Mouse (Mus musculus): ENCODE results near the gene Glis3. TPM values are rescaled to one million over a fixed set of nuclear protein-coding genes. Genes with fewer than 3 reads are reported as not detected.

Gene Glis3
- total RNA-seq, 1 experiment = 3.3 TPM

DNA sequence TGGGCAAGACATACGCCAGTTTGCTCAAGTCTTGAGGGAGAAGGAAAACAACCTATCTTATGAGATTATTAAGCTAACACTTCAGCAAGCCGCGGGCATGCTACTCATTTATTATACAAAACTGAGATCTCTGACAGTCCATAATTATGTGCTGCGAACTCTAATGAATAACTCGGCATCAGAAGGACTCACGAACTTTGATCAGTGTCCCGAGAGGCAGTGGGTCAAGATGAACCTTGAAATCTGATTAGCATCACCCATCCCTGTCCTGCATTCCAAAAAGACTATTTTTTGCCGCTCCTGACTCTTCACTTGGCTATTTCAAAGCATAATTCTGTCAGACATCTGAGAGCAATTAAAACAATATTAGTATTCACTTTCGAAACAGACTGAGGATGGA lies 178.9 kb downstream of the Glis3 start:
- Histone ChIP-seq H3K9ac (ENCODE audit: insufficient read depth, low read depth, low read length, poor library complexity, severe bottlenecking) (no peak overlapping the region), H3K4me1 (ENCODE audit: control insufficient read depth in 2 of 2, insufficient read depth in 2 of 2, low read length in 2 of 2, poor library complexity in 1 of 2) (no peaks in the 10 kb centered on the region), H3K27ac (ENCODE audit: insufficient read depth, low read depth, low read length, poor library complexity, severe bottlenecking) (no peak overlapping the region), H3K4me3 (ENCODE audit: insufficient read depth in 1 of 2, low read depth in 1 of 2, low read length in 2 of 2, poor library complexity in 1 of 2, severe bottlenecking in 1 of 2) (no peak overlapping the region), H3K36me3 (ENCODE audit: control insufficient read depth, insufficient read depth, low read length, poor library complexity, severe bottlenecking) (no peaks in the 10 kb centered on the region; the same call in 1 of the 2 replicates), H3K9me3 (ENCODE audit: control insufficient read depth, insufficient read depth, low read depth, low read length) (no peaks in the 10 kb centered on the region)
- DNase-seq (ENCODE audit: low read depth, low spot score) = no peak
- in situ Hi-C loops (cut with MboI; ENCODE audit: low sequenced_read_pairs in 2 of 2, unreplicated experiment in 2 of 2) = no loop called here
- TF ChIP-seq ZC3H11A (IDR thresholded peaks at IDR 0.05; ENCODE audit: borderline replicate concordance, low read depth, low read length) = no peak
- TF ChIP-seq HCFC1 (IDR thresholded peaks at IDR 0.05; ENCODE audit: borderline replicate concordance, insufficient read depth, low read length) = no peak
- TF ChIP-seq ZNF384 (IDR thresholded peaks at IDR 0.05; ENCODE audit: low read depth, low read length) = no peak
- TF ChIP-seq MAFK (IDR thresholded peaks at IDR 0.05; ENCODE audit: insufficient read depth, low read depth, low read length) = no peak
- TF ChIP-seq CHD2 (IDR thresholded peaks at IDR 0.05; ENCODE audit: low read depth, low read length) = no peak

DNA sequence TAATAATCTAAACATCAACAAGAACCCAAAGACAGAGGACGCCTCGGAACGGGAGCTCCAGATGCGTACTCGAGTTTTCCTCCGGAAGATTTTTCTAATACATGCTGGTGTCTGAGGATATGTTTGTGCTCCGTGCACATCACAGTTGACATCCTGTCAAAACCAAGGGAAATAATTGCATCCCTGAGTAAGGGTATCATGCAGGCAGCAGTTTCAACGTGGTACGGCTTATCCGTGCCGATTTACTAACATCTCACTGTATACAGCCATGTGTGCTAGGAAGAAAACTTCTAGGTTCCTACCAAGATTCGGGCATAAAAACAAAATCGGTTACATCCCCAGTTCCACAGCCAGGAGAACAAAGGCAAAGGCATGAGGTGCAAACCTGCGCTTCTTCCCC lies 179.4 kb downstream of the Glis3 start:
- no peak overlapping the region for H3K4me3 ChIP-seq (ENCODE audit: insufficient read depth in 1 of 2, low read depth in 1 of 2, low read length in 2 of 2, poor library complexity in 1 of 2, severe bottlenecking in 1 of 2)
- no peaks in the 10 kb centered on the region for H3K9me3 ChIP-seq (ENCODE audit: control insufficient read depth, insufficient read depth, low read depth, low read length)
- no peak for DNase-seq (ENCODE audit: low read depth, low spot score)
- TF ChIP-seq CHD2 (IDR thresholded peaks at IDR 0.05; ENCODE audit: low read depth, low read length) (no peak), HCFC1 (IDR thresholded peaks at IDR 0.05; ENCODE audit: borderline replicate concordance, insufficient read depth, low read length) (no peak), ZNF384 (IDR thresholded peaks at IDR 0.05; ENCODE audit: low read depth, low read length) (no peak), ZC3H11A (IDR thresholded peaks at IDR 0.05; ENCODE audit: borderline replicate concordance, low read depth, low read length) (no peak), MAFK (IDR thresholded peaks at IDR 0.05; ENCODE audit: insufficient read depth, low read depth, low read length) (no peak)
- no peaks in the 10 kb centered on the region for H3K4me1 ChIP-seq (ENCODE audit: control insufficient read depth in 2 of 2, insufficient read depth in 2 of 2, low read length in 2 of 2, poor library complexity in 1 of 2)
- H3K9ac ChIP-seq (ENCODE audit: insufficient read depth, low read depth, low read length, poor library complexity, severe bottlenecking) = no peak overlapping the region
- H3K36me3 ChIP-seq (ENCODE audit: control insufficient read depth, insufficient read depth, low read length, poor library complexity, severe bottlenecking) = no peaks in the 10 kb centered on the region; the same call in 1 of the 2 replicates
- in situ Hi-C loops (cut with MboI; ENCODE audit: low sequenced_read_pairs in 2 of 2, unreplicated experiment in 2 of 2) = no loop called here
- no peak overlapping the region for H3K27ac ChIP-seq (ENCODE audit: insufficient read depth, low read depth, low read length, poor library complexity, severe bottlenecking)

DNA sequence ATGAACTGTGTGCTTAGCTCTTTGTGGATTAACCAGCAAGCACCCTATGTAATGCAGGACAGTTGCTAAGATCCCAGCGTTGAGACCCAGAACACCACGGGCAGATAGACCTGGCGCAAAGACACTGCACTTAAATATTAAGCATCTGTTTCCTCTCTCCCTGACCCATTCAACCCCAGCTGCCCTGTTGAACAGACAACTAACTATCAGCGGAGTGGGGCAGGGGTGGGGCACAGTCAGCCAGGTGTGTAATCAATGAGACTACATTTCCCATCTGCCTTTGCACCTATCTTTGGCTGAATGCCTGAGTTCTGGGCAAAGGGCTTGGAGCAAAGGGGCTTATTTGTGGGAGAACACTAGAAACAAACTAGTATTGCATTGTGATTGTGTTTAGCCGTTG lies 180.1 kb downstream of the Glis3 start:
- H3K4me1 ChIP-seq (ENCODE audit: control insufficient read depth in 2 of 2, insufficient read depth in 2 of 2, low read length in 2 of 2, poor library complexity in 1 of 2) = no peaks in the 10 kb centered on the region
- no peak for DNase-seq (ENCODE audit: low read depth, low spot score)
- no peak overlapping the region for H3K9ac ChIP-seq (ENCODE audit: insufficient read depth, low read depth, low read length, poor library complexity, severe bottlenecking)
- no peaks in the 10 kb centered on the region; the same call in 1 of the 2 replicates for H3K36me3 ChIP-seq (ENCODE audit: control insufficient read depth, insufficient read depth, low read length, poor library complexity, severe bottlenecking)
- no peak for TF ChIP-seq MAFK (IDR thresholded peaks at IDR 0.05; ENCODE audit: insufficient read depth, low read depth, low read length)
- no peak for TF ChIP-seq HCFC1 (IDR thresholded peaks at IDR 0.05; ENCODE audit: borderline replicate concordance, insufficient read depth, low read length)
- TF ChIP-seq ZC3H11A (IDR thresholded peaks at IDR 0.05; ENCODE audit: borderline replicate concordance, low read depth, low read length) = no peak
- no peak for TF ChIP-seq CHD2 (IDR thresholded peaks at IDR 0.05; ENCODE audit: low read depth, low read length)
- no peak for TF ChIP-seq ZNF384 (IDR thresholded peaks at IDR 0.05; ENCODE audit: low read depth, low read length)
- in situ Hi-C loops (cut with MboI; ENCODE audit: low sequenced_read_pairs in 2 of 2, unreplicated experiment in 2 of 2) = no loop called here
- no peak overlapping the region for H3K27ac ChIP-seq (ENCODE audit: insufficient read depth, low read depth, low read length, poor library complexity, severe bottlenecking)
- no peak overlapping the region for H3K4me3 ChIP-seq (ENCODE audit: insufficient read depth in 1 of 2, low read depth in 1 of 2, low read length in 2 of 2, poor library complexity in 1 of 2, severe bottlenecking in 1 of 2)
- no peaks in the 10 kb centered on the region for H3K9me3 ChIP-seq (ENCODE audit: control insufficient read depth, insufficient read depth, low read depth, low read length)

DNA sequence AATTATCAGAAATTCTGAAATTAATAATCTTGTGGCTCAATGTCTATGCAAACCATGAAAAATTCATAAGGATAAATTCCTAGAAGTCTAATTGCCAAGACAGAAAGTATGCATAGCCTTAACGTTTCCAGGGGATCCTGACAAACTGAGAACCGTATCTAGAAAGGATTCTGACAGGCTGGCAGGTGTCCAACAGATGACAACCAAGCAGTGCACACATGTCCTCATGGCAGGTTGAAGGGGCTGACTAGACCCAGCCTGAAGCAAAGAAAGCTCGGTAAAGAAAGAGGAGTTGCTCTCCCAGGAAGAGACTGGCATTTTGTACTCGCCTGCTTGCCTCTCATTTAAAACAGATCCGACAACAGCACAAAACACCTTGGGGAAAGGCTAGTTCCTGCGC lies 184.0 kb downstream of the Glis3 start:
- TF ChIP-seq MAFK (IDR thresholded peaks at IDR 0.05; ENCODE audit: insufficient read depth, low read depth, low read length) (no peak), HCFC1 (IDR thresholded peaks at IDR 0.05; ENCODE audit: borderline replicate concordance, insufficient read depth, low read length) (no peak), ZC3H11A (IDR thresholded peaks at IDR 0.05; ENCODE audit: borderline replicate concordance, low read depth, low read length) (no peak), ZNF384 (IDR thresholded peaks at IDR 0.05; ENCODE audit: low read depth, low read length) (no peak), CHD2 (IDR thresholded peaks at IDR 0.05; ENCODE audit: low read depth, low read length) (no peak)
- H3K4me1 ChIP-seq (ENCODE audit: control insufficient read depth in 2 of 2, insufficient read depth in 2 of 2, low read length in 2 of 2, poor library complexity in 1 of 2) = no peaks in the 10 kb centered on the region
- no peak for DNase-seq (ENCODE audit: low read depth, low spot score)
- no peak overlapping the region for H3K9ac ChIP-seq (ENCODE audit: insufficient read depth, low read depth, low read length, poor library complexity, severe bottlenecking)
- no peaks in the 10 kb centered on the region for H3K36me3 ChIP-seq (ENCODE audit: control insufficient read depth, insufficient read depth, low read length, poor library complexity, severe bottlenecking)
- no peak overlapping the region for H3K27ac ChIP-seq (ENCODE audit: insufficient read depth, low read depth, low read length, poor library complexity, severe bottlenecking)
- H3K4me3 ChIP-seq (ENCODE audit: insufficient read depth in 1 of 2, low read depth in 1 of 2, low read length in 2 of 2, poor library complexity in 1 of 2, severe bottlenecking in 1 of 2) = no peak overlapping the region
- no peaks in the 10 kb centered on the region for H3K9me3 ChIP-seq (ENCODE audit: control insufficient read depth, insufficient read depth, low read depth, low read length)
- in situ Hi-C loops (cut with MboI; ENCODE audit: low sequenced_read_pairs in 2 of 2, unreplicated experiment in 2 of 2) = no loop called here

All from ES-E14 (cell line).